Mouse (Mus musculus) layer of hippocampus, adult 8-10 months (tissue): ENCODE measurements around the gene Pde3a. TPM values are rescaled to one million over a fixed set of nuclear protein-coding genes. Genes with fewer than 3 reads are reported as not detected.

Source experiments
- DNase-seq, 2 experiments: peaks; one replicate each; pipeline ENCODE4 v3.0.0; 2022; ENCODE audit warnings: low spot score in 2 of 2
- total RNA-seq, 4 experiments: library from RNA; stranded (reverse); gene quantifications; 2 replicates each; pipeline ENCODE4 v1.2.4; 2022

The Pde3a gene
- total RNA-seq, 4 experiments from 2014 or later: 1.8 to 3.1 (median 2.3) TPM

- DNase-seq: no peak
Observed at GRCm38 (mm10) chr6:141265257-141265656, 16.2 kb downstream of the Pde3a start.

GRCm38 (mm10) chr6:141267888-141268570, 19.0 kb downstream of the Pde3a start:
- no peak for DNase-seq

- no peak for DNase-seq
Observed at GRCm38 (mm10) chr6:141268871-141269270, 19.8 kb downstream of the Pde3a start.

- no peak for DNase-seq
Observed at GRCm38 (mm10) chr6:141271133-141271532, 22.1 kb downstream of the Pde3a start.

GRCm38 (mm10) chr6:141271579-141271978, 22.5 kb downstream of the Pde3a start:
- no peak for DNase-seq

GRCm38 (mm10) chr6:141273685-141274084, 24.6 kb downstream of the Pde3a start:
- no peak for DNase-seq

- no peak for DNase-seq
Observed at GRCm38 (mm10) chr6:141281685-141282084, 32.6 kb downstream of the Pde3a start.

- no peak for DNase-seq
Observed at GRCm38 (mm10) chr6:141282796-141283195, 33.7 kb downstream of the Pde3a start.

- no peak for DNase-seq
Observed at GRCm38 (mm10) chr6:141291195-141291594, 42.1 kb downstream of the Pde3a start.

- no peak for DNase-seq
Observed at GRCm38 (mm10) chr6:141292826-141293459, 43.9 kb downstream of the Pde3a start.

GRCm38 (mm10) chr6:141293460-141293853, 44.4 kb downstream of the Pde3a start:
- DNase-seq: no peak

- DNase-seq: no peak
Observed at GRCm38 (mm10) chr6:141295264-141295663, 46.2 kb downstream of the Pde3a start.

GRCm38 (mm10) chr6:141301750-141302748, 53.0 kb downstream of the Pde3a start:
- DNase-seq: no peak

GRCm38 (mm10) chr6:141302842-141303241, 53.8 kb downstream of the Pde3a start:
- no peak for DNase-seq

- no peak for DNase-seq
Observed at GRCm38 (mm10) chr6:141307326-141307725, 58.3 kb downstream of the Pde3a start.

- no peak for DNase-seq
Observed at GRCm38 (mm10) chr6:141308451-141308850, 59.4 kb downstream of the Pde3a start.

GRCm38 (mm10) chr6:141309872-141310271, 60.8 kb downstream of the Pde3a start:
- DNase-seq: no peak

GRCm38 (mm10) chr6:141310351-141310750, 61.3 kb downstream of the Pde3a start:
- DNase-seq: no peak

GRCm38 (mm10) chr6:141311615-141312014, 62.5 kb downstream of the Pde3a start:
- no peak for DNase-seq

- DNase-seq: no peak
Observed at GRCm38 (mm10) chr6:141313112-141313511, 64.0 kb downstream of the Pde3a start.

GRCm38 (mm10) chr6:141318440-141318839, 69.4 kb downstream of the Pde3a start:
- no peak for DNase-seq

- no peak for DNase-seq
Observed at GRCm38 (mm10) chr6:141321253-141321652, 72.2 kb downstream of the Pde3a start.
